Mouse (Mus musculus) stomach, embryonic 15.5 days (tissue): ENCODE results near the gene Gm20605. TPM values are rescaled to one million over a fixed set of nuclear protein-coding genes. Genes with fewer than 3 reads are reported as not detected.

Source experiments
- ATAC-seq: fragments of 200-750 bp; cut with Nextera tagmentation; 2 replicates; pipeline ENCODE4 v1.8.0; 2017; ENCODE audit warnings: low read depth, moderate number of reproducible peaks, moderate TSS enrichment; ENCODE audit not compliant: insufficient read depth, low FRiP score
- H3K27ac ChIP-seq: fragments of 300-500 bp; sonication (generic); 2 replicates; pipeline ENCODE4 v1.5.1; 2015; ENCODE audit warnings: mild to moderate bottlenecking, inconsistent platforms
- H3K27me3 ChIP-seq: fragments of 300-500 bp; sonication (generic); replicated peaks from 2 replicates; pipeline ENCODE4 v1.6.1; 2015; ENCODE audit warnings: inconsistent platforms
- H3K36me3 ChIP-seq: fragments of 300-500 bp; sonication (generic); 2 replicates; pipeline ENCODE4 v1.6.1; 2015; ENCODE audit warnings: inconsistent platforms
- H3K4me1 ChIP-seq: fragments of 300-500 bp; sonication (generic); 2 replicates; pipeline ENCODE4 v1.6.1; 2015; ENCODE audit warnings: inconsistent platforms
- H3K4me2 ChIP-seq: fragments of 300-500 bp; sonication (generic); 2 replicates; pipeline ENCODE4 v1.6.1; 2015; ENCODE audit warnings: mild to moderate bottlenecking, inconsistent platforms
- H3K4me3 ChIP-seq: fragments of 300-500 bp; sonication (generic); replicated peaks from 2 replicates; pipeline ENCODE4 v1.5.1; 2015; ENCODE audit warnings: inconsistent platforms
- H3K9ac ChIP-seq: fragments of 300-500 bp; sonication (generic); 2 replicates; pipeline ENCODE4 v1.6.1; 2015; ENCODE audit warnings: inconsistent platforms
- H3K9me3 ChIP-seq: fragments of 300-500 bp; sonication (generic); 2 replicates; pipeline ENCODE4 v1.6.1; 2016; ENCODE audit warnings: inconsistent platforms
- WGBS: fragments of 180-500 bp; shearing (Covaris S2); methylation state at CpG from one replicate; pipeline ENCODE4 v1.1.7; 2015; 5-methylcytosine and 5-hydroxymethylcytosine counted together
- polyA plus RNA-seq: library from polyadenylated mRNA; unstranded; fragments of >200 nt; fragmentation: Nextera tagmentation; extraction: Ambion mirVana; gene quantifications from 2 replicates; pipeline ENCODE4 v1.2.1, GENCODE M21; 2015

The Gm20605 gene
- polyA plus RNA-seq, 1 experiment from 2014 or later = 6.6 TPM

DNA sequence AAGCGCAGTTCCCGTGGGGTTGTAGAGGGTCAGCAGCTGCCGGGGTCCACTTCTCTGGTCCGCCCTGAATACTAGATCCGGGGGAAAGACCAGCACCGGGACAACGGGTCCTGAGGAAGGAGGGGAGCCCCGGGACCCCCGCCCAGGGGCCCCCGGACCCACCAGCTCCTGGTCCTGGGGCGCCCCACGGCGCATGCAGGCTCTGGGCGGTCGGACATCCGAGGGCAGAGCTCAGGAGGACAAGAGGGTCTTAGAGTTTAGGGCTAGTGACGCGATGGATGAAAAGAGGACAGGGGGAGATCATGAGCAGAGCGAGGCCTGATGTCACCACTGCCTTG, 28.7 kb upstream of the Gm20605 start:
- peak overlapping the region; percentile 76 for H3K9ac ChIP-seq

GRCm38 (mm10) chr5:137600619-137601364, 28.2 kb upstream of the Gm20605 start, which contains the start of gene Mospd3:
Gene Mospd3, minus strand, starts transcription at chr5:137601058.
- ATAC-seq = peak; percentile 94
- Histone ChIP-seq H3K27me3 (no peaks in the 10 kb centered on the region), H3K4me2 (peak within 1 kb of the TSS; percentile 95), H3K27ac (peak within 1 kb of the TSS; percentile 88), H3K36me3 (no peaks in the 10 kb centered on the region), H3K9me3 (no peaks in the 10 kb centered on the region), H3K9ac (peak within 1 kb of the TSS; percentile 76), H3K4me3 (peak within 1 kb of the TSS; percentile 76), H3K4me1 (peaks cover 16% of the 10 kb centered on the region)
- WGBS = under 1% methylated on average over 41 of the region's 41 CpGs

More for the DNA sequence above, 28.7 kb upstream of the Gm20605 start:
- peak overlapping the region; percentile 76 for H3K4me3 ChIP-seq
- peak overlapping the region; percentile 95 for H3K4me2 ChIP-seq
- H3K27me3 ChIP-seq = no peaks in the 10 kb centered on the region
- H3K4me1 ChIP-seq = peaks cover 16% of the 10 kb centered on the region
- 2% methylated on average over 19 of the region's 19 CpGs for WGBS
- no peaks in the 10 kb centered on the region for H3K9me3 ChIP-seq
- H3K27ac ChIP-seq = peak overlapping the region; percentile 88
- no peaks in the 10 kb centered on the region for H3K36me3 ChIP-seq
- ATAC-seq = peak; percentile 0; the same call in 1 of the 2 replicates

GRCm38 (mm10) chr5:137601365-137601729, 27.6 kb upstream of the Gm20605 start:
- WGBS = under 1% methylated on average over 22 of the region's 22 CpGs
- H3K4me1 ChIP-seq = peaks cover 16% of the 10 kb centered on the region
- no peak for ATAC-seq

GRCm38 (mm10) chr5:137607860-137608653, 20.9 kb upstream of the Gm20605 start:
- no peak overlapping the region for H3K9ac ChIP-seq
- H3K27me3 ChIP-seq = no peaks in the 10 kb centered on the region
- no peaks in the 10 kb centered on the region for H3K36me3 ChIP-seq
- H3K4me1 ChIP-seq = peaks cover 43% of the 10 kb centered on the region
- no peak overlapping the region for H3K27ac ChIP-seq
- H3K4me3 ChIP-seq = peak overlapping the region; percentile 7; the same call in 1 of the 2 replicates
- H3K4me2 ChIP-seq = peak overlapping the region; percentile 32
- no peak for ATAC-seq
- no peaks in the 10 kb centered on the region for H3K9me3 ChIP-seq
- WGBS = 25% methylated on average over 26 of the region's 26 CpGs

More at GRCm38 (mm10) chr5:137601365-137601729, 27.6 kb upstream of the Gm20605 start:
- Histone ChIP-seq H3K27ac (peak overlapping the region; percentile 85), H3K36me3 (no peaks in the 10 kb centered on the region), H3K9ac (peak overlapping the region; percentile 14; the same call in 1 of the 2 replicates), H3K27me3 (no peaks in the 10 kb centered on the region), H3K4me3 (peak overlapping the region; percentile 76), H3K9me3 (no peaks in the 10 kb centered on the region), H3K4me2 (peak overlapping the region; percentile 57)

DNA sequence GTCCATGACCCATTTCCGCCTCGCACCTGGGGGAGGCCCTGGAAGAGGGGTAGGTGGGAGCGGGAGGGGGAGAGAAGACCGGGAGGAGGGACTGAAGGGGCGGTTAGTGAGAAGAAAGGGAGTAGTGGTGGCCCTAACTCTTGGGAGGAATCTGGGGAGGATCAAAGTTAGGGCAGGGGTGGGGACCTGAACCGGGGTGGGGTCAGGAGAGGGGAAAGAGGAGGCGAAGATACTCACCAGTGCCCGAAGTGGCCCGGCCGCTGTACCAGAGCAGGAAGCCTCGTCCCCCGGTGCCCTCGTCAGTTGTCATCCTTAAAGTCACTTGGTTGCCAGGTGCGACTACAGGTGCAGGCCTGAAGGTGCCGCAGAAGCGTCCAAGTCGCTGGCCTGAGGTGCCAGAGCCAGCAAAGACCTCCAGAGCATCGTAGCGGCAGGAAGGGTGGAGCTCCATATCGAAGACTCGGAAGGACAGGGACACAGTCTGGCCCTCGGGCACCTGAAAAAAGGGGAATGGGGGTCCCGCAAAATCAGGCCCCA, 20.3 kb upstream of the Gm20605 start:
- 27% methylated on average over 23 of the region's 23 CpGs for WGBS
- Histone ChIP-seq H3K4me1 (peaks cover 50% of the 10 kb centered on the region), H3K9ac (no peak overlapping the region), H3K27me3 (no peaks in the 10 kb centered on the region), H3K4me2 (peak overlapping the region; percentile 32), H3K9me3 (no peaks in the 10 kb centered on the region), H3K36me3 (no peaks in the 10 kb centered on the region), H3K4me3 (peak overlapping the region; percentile 7; the same call in 1 of the 2 replicates), H3K27ac (no peak overlapping the region)
- no peak for ATAC-seq

GRCm38 (mm10) chr5:137609292-137609691, 19.7 kb upstream of the Gm20605 start:
- 0 out of 2 replicates have a peak overlapping the region, but pooled peaks have one; percentile 49 for H3K4me2 ChIP-seq
- no peak overlapping the region for H3K4me3 ChIP-seq
- no peaks in the 10 kb centered on the region for H3K36me3 ChIP-seq
- H3K27ac ChIP-seq = no peak overlapping the region
- peaks cover 52% of the 10 kb centered on the region for H3K4me1 ChIP-seq
- no peaks in the 10 kb centered on the region for H3K9me3 ChIP-seq
- H3K27me3 ChIP-seq = no peaks in the 10 kb centered on the region
- ATAC-seq = no peak
- WGBS = 57% methylated on average over 3 of the region's 3 CpGs
- H3K9ac ChIP-seq = no peak overlapping the region

DNA sequence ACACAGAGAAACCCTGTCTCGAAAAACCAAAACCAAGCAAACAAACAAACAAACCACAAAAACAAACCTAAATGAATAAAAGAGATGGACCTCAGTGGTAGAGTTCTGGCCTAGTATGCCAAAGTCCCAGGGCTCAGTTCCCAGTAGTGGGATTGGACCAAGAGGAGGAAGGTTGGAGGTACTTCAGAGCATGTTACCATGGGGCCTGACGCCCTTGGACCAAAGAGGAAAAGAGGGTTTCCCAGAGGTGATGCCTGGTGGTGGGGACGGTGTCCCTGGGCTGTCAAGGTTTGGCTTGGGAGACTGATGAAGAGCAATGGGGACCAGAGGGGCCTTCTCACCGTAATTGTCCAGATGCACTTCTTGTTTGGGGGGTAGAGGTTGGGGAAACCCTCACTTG, 18.9 kb upstream of the Gm20605 start:
- Histone ChIP-seq H3K9ac (no peak overlapping the region), H3K4me3 (peak overlapping the region; percentile 34), H3K4me1 (peaks cover 52% of the 10 kb centered on the region), H3K27ac (peak overlapping the region; percentile 83; the same call in 1 of the 2 replicates), H3K4me2 (peak overlapping the region; percentile 49), H3K9me3 (no peaks in the 10 kb centered on the region), H3K27me3 (no peaks in the 10 kb centered on the region), H3K36me3 (no peaks in the 10 kb centered on the region)
- WGBS = 64% methylated on average over 4 of the region's 4 CpGs
- no peak for ATAC-seq

DNA sequence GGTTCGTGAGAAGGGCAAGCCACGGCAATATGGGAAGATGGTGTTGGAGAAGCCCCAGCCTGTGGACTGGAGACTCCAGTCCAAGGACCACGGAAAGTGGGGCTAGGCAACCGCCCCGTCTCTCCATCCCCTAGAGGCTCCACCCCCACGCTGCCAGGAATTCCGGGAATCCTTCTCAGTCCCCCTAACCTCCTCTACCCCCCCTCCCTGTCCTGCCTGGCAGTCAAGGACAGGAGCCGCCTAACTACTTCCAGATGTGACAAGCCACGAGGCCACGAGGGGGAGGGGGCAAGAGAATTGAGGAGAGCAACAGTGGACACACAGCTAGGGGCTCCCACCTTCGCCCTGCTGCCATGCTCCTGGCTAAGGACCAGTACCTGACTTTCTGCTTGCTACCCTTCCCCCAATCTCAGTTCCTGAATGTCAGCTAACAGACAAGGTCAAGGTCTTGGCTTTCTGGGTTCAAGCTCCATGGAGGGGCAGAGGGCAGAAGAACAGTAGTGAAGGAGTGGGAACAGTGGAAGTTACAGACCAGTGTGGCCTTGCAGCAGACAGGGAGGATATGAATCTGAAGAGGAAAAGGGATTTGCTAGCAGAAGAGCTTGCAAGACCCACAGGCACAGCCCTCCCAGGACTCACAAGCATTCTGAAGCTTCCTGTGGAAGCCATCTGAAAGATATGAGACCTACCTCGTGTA, 18.3 kb upstream of the Gm20605 start:
- ATAC-seq = peak; percentile 40; the same call in 1 of the 2 replicates
- Histone ChIP-seq H3K4me2 (peak overlapping the region; percentile 49), H3K4me1 (peaks cover 52% of the 10 kb centered on the region), H3K27ac (peak overlapping the region; percentile 83), H3K27me3 (no peaks in the 10 kb centered on the region), H3K9me3 (no peaks in the 10 kb centered on the region), H3K9ac (0 out of 2 replicates have a peak overlapping the region, but pooled peaks have one; percentile 5), H3K36me3 (no peaks in the 10 kb centered on the region), H3K4me3 (peak overlapping the region; percentile 34)
- 5% methylated on average over 12 of the region's 12 CpGs for WGBS

DNA sequence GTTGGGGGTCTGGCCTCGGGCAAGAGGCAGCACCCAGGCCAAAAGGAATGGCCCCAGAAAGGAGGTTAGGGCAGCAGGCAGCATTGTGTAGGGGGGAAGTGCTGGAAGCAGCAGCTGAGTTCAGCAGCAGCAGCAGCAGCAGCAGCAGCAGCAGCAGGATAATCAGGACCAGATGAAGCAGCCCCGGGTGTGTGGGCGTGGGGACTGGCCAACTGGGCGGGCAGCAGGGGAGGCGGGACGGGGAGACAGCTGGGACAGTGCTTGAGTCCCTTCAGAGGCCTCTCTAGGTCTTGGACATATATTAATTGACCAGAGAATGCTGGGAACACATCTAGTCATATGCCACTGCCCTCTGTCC, 17.8 kb upstream of the Gm20605 start:
- peak overlapping the region; percentile 83 for H3K27ac ChIP-seq
- peak overlapping the region; percentile 49 for H3K4me2 ChIP-seq
- H3K4me3 ChIP-seq = peak overlapping the region; percentile 34
- 0 out of 2 replicates have a peak overlapping the region, but pooled peaks have one; percentile 5 for H3K9ac ChIP-seq
- 0 out of 2 replicates have a peak, but pooled peaks have one; percentile 36 for ATAC-seq
- WGBS = 11% methylated on average over 6 of the region's 6 CpGs
- peaks cover 52% of the 10 kb centered on the region for H3K4me1 ChIP-seq
- H3K27me3 ChIP-seq = no peaks in the 10 kb centered on the region
- H3K36me3 ChIP-seq = no peaks in the 10 kb centered on the region
- H3K9me3 ChIP-seq = no peaks in the 10 kb centered on the region

- H3K4me3 ChIP-seq = no peak overlapping the region
- no peak for ATAC-seq
- H3K9ac ChIP-seq = no peak overlapping the region
- H3K36me3 ChIP-seq = no peaks in the 10 kb centered on the region
- WGBS = 63% methylated on average over 5 of the region's 5 CpGs
- no peaks in the 10 kb centered on the region for H3K9me3 ChIP-seq
- H3K4me1 ChIP-seq = peaks cover 48% of the 10 kb centered on the region
- H3K4me2 ChIP-seq = 0 out of 2 replicates have a peak overlapping the region, but pooled peaks have one; percentile 8
- H3K27ac ChIP-seq = peak overlapping the region; percentile 72
- H3K27me3 ChIP-seq = no peaks in the 10 kb centered on the region
Observed at GRCm38 (mm10) chr5:137613076-137613475, 15.9 kb upstream of the Gm20605 start.

GRCm38 (mm10) chr5:137613550-137613949, 15.4 kb upstream of the Gm20605 start, which contains the start of gene Pcolce:
Gene Pcolce, minus strand, starts transcription at chr5:137613784.
- no peak within 1 kb of the TSS for H3K9ac ChIP-seq

More at GRCm38 (mm10) chr5:137613550-137613949, 15.4 kb upstream of the Gm20605 start, which contains the start of gene Pcolce:
- Histone ChIP-seq H3K9me3 (no peaks in the 10 kb centered on the region), H3K36me3 (no peaks in the 10 kb centered on the region), H3K4me2 (0 out of 2 replicates have a peak within 1 kb of the TSS, but pooled peaks have one; percentile 8), H3K27ac (peak within 1 kb of the TSS; percentile 72), H3K4me1 (peaks cover 43% of the 10 kb centered on the region), H3K27me3 (no peaks in the 10 kb centered on the region), H3K4me3 (no peak within 1 kb of the TSS)
- 39% methylated on average over 11 of the region's 11 CpGs for WGBS
- peak; percentile 51; the same call in 1 of the 2 replicates for ATAC-seq
